Mouse (Mus musculus) monocyte, adult 5-6 weeks (primary cell): ENCODE data around the gene Map3k7. TPM values are rescaled to one million over a fixed set of nuclear protein-coding genes. Genes with fewer than 3 reads are reported as not detected.

Experiments used
- ATAC-seq: fragments of 153-309, 156-312 bp; replicated peaks from 2 replicates; pipeline ENCODE4 v1.8.0; 2017; ENCODE audit warnings: mild to moderate bottlenecking; ENCODE audit not compliant: low TSS enrichment, insufficient number of reproducible peaks, severe bottlenecking, poor library complexity, low FRiP score
- total RNA-seq: library from RNA; stranded (forward); fragments of 200-1000, 200-491, 200-594 nt; gene quantifications from 3 replicates; pipeline ENCODE4 v1.2.3, GENCODE M21; 2017

The Map3k7 gene
- total RNA-seq, 1 experiment from 2014 or later = 39.3 TPM

DNA sequence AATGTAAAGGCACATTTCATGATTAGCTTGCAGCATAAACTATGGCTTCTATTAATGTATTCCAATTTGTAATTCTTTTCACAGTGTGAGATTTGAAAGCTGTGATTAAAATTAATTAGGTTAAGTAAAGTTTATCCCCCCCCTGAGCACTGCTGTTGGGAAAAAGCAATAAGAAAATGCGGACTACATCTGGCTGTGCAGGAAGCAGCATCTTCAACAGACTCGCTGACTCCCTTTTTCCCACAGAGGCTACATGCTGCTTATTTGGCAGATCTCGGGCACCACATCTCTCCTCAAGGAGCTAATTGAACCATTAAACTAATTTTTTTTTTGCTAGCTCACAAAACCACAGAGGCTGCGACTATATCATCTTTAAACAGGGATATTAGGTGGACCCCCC lies 85.9 kb downstream of the Map3k7 start:
- no peak for ATAC-seq

DNA sequence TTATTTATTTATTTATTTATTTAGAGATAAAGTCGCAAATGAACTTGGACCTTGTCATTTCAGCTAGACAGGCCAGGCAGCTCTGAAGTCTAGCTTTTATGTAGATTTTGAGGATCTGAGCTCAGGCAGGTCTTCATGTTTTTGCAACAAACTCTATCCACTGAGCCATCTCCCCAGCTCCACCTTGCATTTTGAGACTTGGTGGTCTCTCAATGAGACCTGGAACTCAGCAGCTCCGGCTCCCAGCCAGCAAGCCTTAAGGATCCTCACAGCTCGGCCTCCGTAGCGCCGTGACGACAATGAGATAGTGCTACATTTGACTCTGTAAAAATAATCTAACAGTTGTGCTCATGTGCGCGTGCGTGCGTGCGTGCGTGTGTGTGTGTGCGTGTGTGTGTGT lies 89.3 kb downstream of the Map3k7 start:
- no peak for ATAC-seq

DNA sequence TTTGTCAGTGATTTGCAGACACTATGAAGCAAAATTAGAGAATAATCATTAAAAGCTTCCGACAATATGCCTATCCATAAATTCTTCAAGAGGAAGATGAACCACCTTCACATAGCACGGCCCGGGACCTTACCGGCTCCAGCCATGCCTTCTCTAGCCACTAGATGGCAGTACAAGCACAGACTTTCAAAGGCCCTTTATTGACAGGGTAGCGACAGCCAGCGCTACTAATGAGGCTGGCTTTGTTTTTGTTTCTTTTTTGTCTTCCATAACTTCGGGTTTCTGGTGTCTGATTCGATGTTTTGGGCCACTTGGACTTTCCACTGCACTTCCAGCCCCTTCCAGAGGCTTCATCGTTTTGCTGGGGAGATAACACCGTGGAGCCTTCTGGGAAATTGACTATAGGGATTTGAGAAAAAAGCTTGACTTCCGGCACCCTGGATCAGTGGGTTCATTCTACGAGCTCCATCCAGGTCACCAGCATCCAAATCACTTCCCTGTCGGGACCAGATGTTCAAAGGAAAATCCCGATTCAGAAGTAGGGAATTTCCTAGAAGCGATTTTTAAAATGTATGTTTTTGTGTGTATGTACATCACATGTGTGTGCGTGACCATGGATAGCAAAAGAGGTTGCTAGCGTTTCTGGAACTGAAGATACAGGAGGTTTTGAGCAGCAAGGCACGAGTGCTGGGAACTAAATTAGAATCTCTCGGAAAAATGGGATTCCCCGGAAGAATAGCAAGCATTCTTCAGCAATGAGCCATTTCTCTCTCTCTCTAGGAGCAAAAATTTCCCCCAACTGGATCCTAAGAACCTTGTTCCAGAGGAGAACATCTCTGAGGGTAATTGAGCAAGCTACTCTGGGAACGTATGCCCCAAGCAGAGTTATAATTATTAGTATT lies 91.5 kb downstream of the Map3k7 start:
- peak; percentile 83 for ATAC-seq

DNA sequence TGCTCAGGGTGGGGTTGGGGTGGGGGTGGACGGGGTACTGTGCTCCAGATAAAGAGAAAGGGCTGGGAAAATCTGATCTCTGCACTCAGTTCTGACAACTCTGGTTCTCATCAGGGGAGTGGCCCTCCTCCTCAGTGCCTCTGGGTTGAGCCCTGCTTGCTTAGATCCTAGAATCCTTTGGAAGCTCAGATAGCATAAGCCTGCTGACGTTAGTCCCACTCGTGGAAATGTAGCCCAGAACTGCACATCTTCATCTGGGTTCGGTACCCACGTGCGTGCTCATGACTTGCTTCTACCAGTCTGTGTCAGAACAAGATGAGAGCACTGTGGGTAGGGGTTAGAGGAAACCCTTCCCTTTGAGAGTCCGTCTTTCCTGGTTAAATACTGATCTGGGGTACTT lies 92.5 kb downstream of the Map3k7 start:
- ATAC-seq = no peak

DNA sequence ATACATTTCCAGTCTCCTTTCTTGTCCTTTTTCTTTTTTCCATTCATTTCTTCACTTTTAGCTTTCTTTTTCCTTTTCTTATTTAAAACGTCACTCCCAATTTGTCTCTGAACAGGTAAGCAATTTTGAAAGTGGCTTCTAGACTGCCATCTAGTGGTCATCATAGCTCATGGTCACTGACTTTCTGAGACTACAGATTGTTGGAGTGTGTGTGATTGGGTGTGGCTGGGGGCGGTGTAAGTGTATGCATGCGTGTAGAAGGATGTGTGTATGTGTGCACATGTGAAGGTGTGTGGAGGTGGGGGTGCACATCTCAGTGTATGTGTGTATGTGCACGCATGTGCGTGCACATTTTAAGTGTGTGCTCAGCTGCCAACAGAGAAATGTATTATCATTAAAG lies 93.2 kb downstream of the Map3k7 start:
- ATAC-seq = peak; percentile 66

DNA sequence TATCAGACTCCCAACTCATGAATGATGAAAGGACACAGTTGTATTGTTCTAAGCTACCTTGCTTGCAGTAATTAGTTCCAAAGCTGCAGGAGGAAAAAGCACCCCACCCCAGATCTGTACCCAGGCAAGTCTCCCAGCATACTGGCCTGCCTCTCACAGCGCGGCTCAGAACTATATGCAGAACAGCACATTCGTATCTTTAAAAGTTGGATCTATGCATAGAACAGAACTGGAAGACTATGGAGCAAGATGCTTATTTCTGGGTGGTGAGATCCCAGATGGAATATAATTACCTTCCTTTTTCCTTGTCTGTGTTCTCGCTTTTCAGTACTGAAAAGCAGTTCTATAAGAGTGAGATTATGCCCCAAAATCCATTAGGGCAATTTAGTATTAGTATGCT lies 96.8 kb downstream of the Map3k7 start:
- ATAC-seq = no peak

DNA sequence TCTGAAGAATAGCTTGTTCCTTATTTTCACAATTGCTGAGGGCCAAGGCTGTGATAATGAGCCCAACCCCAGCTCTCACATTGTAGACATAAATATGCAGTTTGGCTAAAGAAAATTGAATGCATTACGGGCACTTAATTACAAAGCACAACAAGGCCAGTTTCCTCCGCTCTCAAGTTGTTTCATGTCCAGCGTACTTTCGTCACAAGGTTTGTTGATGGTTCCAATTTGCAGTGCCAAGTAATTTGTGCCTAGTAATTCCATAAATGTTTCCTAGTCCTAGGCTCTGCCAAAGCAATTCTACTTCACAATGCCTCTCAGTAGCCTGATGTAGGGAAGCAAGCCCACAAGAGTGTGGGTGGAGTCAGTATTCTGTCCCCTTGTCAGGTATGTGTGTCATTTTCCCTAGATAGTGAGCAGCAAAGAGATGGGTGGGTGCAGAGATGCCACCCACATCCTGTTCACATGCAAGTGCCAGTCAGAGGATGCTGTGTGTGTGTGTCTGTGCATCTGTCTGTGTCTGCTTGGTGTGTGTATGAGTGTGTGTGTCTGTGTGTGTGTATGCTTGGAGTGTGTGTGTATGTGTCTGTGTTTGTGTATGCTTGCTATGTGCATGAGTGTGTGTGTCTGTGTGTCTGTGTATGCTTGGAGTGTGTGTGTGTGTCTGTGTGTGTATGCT lies 98.6 kb downstream of the Map3k7 start:
- no peak for ATAC-seq

DNA sequence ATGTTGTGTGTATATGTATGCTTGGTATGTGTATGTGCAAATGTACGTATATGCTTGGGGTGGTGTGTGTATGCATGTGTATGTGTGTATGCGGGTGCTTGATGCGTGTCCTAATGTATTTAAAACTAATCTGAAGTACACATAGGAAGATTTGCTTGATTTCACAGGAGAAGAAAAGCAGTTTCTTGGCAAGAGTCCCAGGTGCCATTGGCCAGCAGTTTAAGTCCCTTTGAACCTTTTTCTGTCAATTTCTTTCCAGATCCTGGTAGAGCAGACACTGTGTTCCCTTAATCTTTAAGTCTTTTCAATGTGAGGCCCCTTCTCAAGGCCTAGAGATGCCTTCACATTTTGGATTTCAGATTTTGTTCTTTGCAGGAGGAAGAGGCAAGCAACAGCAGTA lies 99.4 kb downstream of the Map3k7 start:
- ATAC-seq = no peak
